Mouse (Mus musculus): ENCODE data around the gene Ccr3. TPM values are rescaled to one million over a fixed set of nuclear protein-coding genes. Genes with fewer than 3 reads are reported as not detected.

The Ccr3 gene
- total RNA-seq, 1 experiment = not detected

DNA sequence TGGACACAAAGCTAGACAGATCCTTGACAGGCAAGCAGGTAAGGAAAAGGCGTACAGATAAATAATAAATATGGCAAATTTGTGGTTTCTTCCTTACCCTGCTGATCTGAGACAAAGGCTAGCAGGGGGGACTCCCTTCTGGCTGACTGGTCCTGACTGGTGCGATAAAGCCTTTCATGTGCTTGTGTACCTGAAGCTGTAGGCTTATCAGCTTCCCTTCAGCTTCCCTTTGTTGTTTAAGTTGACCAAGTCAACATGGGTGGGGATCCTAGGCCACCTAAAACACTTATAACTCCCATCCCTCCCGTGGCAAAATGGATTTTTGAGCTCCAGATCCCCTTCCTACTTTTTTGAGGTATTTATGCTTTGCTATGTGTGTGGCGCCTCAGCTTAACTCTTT is 39.9 kb upstream of the Ccr3 start:
- H3K9ac ChIP-seq (ENCODE audit: insufficient read depth, low read depth, low read length, poor library complexity, severe bottlenecking) = no peak overlapping the region
- H3K27ac ChIP-seq (ENCODE audit: insufficient read depth, low read depth, low read length, poor library complexity, severe bottlenecking) = no peak overlapping the region
- no peak for DNase-seq (ENCODE audit: low read depth, low spot score)
- in situ Hi-C loops (cut with MboI; ENCODE audit: low sequenced_read_pairs in 2 of 2, unreplicated experiment in 2 of 2) = no loop called here
- no peaks in the 10 kb centered on the region for H3K9me3 ChIP-seq (ENCODE audit: control insufficient read depth, insufficient read depth, low read depth, low read length)
- TF ChIP-seq HCFC1 (IDR thresholded peaks at IDR 0.05; ENCODE audit: borderline replicate concordance, insufficient read depth, low read length) (no peak), MAFK (IDR thresholded peaks at IDR 0.05; ENCODE audit: insufficient read depth, low read depth, low read length) (no peak), CHD2 (IDR thresholded peaks at IDR 0.05; ENCODE audit: low read depth, low read length) (no peak), ZNF384 (IDR thresholded peaks at IDR 0.05; ENCODE audit: low read depth, low read length) (no peak), ZC3H11A (IDR thresholded peaks at IDR 0.05; ENCODE audit: borderline replicate concordance, low read depth, low read length) (no peak)
- no peak overlapping the region for H3K4me3 ChIP-seq (ENCODE audit: insufficient read depth in 1 of 2, low read depth in 1 of 2, low read length in 2 of 2, poor library complexity in 1 of 2, severe bottlenecking in 1 of 2)
- no peaks in the 10 kb centered on the region for H3K4me1 ChIP-seq (ENCODE audit: control insufficient read depth in 2 of 2, insufficient read depth in 2 of 2, low read length in 2 of 2, poor library complexity in 1 of 2)
- no peaks in the 10 kb centered on the region for H3K36me3 ChIP-seq (ENCODE audit: control insufficient read depth, insufficient read depth, low read length, poor library complexity, severe bottlenecking)

DNA sequence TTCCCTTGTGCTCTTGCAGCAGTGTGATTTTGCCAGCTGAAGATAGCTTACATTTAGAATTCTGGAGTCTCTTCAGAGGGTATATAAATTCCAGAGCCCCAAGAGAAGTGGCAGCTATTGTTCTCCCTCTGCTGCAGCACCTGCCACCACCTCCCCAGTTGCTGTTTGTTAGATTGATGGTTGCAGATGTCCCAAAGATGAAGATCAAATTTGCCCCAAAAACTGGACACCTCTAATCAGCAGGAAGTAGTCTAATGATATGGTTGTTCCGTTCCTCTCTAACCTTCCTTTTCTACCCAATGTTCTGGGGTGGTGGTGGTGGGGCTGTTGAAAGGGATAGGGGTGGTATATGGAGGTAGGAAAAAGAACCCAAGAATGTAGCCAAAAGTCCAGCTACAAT is 39.1 kb upstream of the Ccr3 start:
- H3K9me3 ChIP-seq (ENCODE audit: control insufficient read depth, insufficient read depth, low read depth, low read length) = no peaks in the 10 kb centered on the region
- H3K4me1 ChIP-seq (ENCODE audit: control insufficient read depth in 2 of 2, insufficient read depth in 2 of 2, low read length in 2 of 2, poor library complexity in 1 of 2) = no peaks in the 10 kb centered on the region
- DNase-seq (ENCODE audit: low read depth, low spot score) = no peak
- H3K36me3 ChIP-seq (ENCODE audit: control insufficient read depth, insufficient read depth, low read length, poor library complexity, severe bottlenecking) = no peaks in the 10 kb centered on the region
- in situ Hi-C loops (cut with MboI; ENCODE audit: low sequenced_read_pairs in 2 of 2, unreplicated experiment in 2 of 2) = no loop called here
- no peak overlapping the region for H3K27ac ChIP-seq (ENCODE audit: insufficient read depth, low read depth, low read length, poor library complexity, severe bottlenecking)
- H3K4me3 ChIP-seq (ENCODE audit: insufficient read depth in 1 of 2, low read depth in 1 of 2, low read length in 2 of 2, poor library complexity in 1 of 2, severe bottlenecking in 1 of 2) = no peak overlapping the region
- no peak overlapping the region for H3K9ac ChIP-seq (ENCODE audit: insufficient read depth, low read depth, low read length, poor library complexity, severe bottlenecking)
- TF ChIP-seq ZNF384 (IDR thresholded peaks at IDR 0.05; ENCODE audit: low read depth, low read length) = no peak
- no peak for TF ChIP-seq ZC3H11A (IDR thresholded peaks at IDR 0.05; ENCODE audit: borderline replicate concordance, low read depth, low read length)
- no peak for TF ChIP-seq CHD2 (IDR thresholded peaks at IDR 0.05; ENCODE audit: low read depth, low read length)
- no peak for TF ChIP-seq HCFC1 (IDR thresholded peaks at IDR 0.05; ENCODE audit: borderline replicate concordance, insufficient read depth, low read length)
- no peak for TF ChIP-seq MAFK (IDR thresholded peaks at IDR 0.05; ENCODE audit: insufficient read depth, low read depth, low read length)

DNA sequence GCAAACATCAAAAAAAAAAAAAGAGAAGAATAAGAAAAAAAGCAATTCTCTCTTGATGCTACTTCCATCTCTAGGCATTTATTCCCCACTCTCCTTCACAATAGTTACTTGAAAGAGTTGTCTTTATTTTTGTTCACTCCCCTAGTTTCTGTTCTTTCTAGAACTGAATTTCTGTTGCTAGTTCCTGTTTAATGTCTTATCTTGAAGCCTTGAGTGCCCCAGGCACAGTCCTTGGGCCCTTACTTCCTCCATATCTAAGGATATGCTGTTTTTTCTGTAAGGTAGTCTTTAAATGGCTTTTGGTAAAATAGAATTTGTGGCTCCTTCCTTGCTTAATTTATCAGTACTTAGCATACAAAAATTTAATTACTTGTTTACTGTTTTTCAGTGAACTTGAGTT is 36.8 kb upstream of the Ccr3 start:
- no peaks in the 10 kb centered on the region for H3K9me3 ChIP-seq (ENCODE audit: control insufficient read depth, insufficient read depth, low read depth, low read length)
- H3K36me3 ChIP-seq (ENCODE audit: control insufficient read depth, insufficient read depth, low read length, poor library complexity, severe bottlenecking) = no peaks in the 10 kb centered on the region
- H3K4me1 ChIP-seq (ENCODE audit: control insufficient read depth in 2 of 2, insufficient read depth in 2 of 2, low read length in 2 of 2, poor library complexity in 1 of 2) = no peaks in the 10 kb centered on the region
- DNase-seq (ENCODE audit: low read depth, low spot score) = no peak
- in situ Hi-C loops (cut with MboI; ENCODE audit: low sequenced_read_pairs in 2 of 2, unreplicated experiment in 2 of 2) = no loop called here
- no peak overlapping the region for H3K4me3 ChIP-seq (ENCODE audit: insufficient read depth in 1 of 2, low read depth in 1 of 2, low read length in 2 of 2, poor library complexity in 1 of 2, severe bottlenecking in 1 of 2)
- no peak overlapping the region for H3K27ac ChIP-seq (ENCODE audit: insufficient read depth, low read depth, low read length, poor library complexity, severe bottlenecking)
- H3K9ac ChIP-seq (ENCODE audit: insufficient read depth, low read depth, low read length, poor library complexity, severe bottlenecking) = no peak overlapping the region
- TF ChIP-seq ZNF384 (IDR thresholded peaks at IDR 0.05; ENCODE audit: low read depth, low read length) (no peak), CHD2 (IDR thresholded peaks at IDR 0.05; ENCODE audit: low read depth, low read length) (no peak), MAFK (IDR thresholded peaks at IDR 0.05; ENCODE audit: insufficient read depth, low read depth, low read length) (no peak), HCFC1 (IDR thresholded peaks at IDR 0.05; ENCODE audit: borderline replicate concordance, insufficient read depth, low read length) (no peak), ZC3H11A (IDR thresholded peaks at IDR 0.05; ENCODE audit: borderline replicate concordance, low read depth, low read length) (no peak)

DNA sequence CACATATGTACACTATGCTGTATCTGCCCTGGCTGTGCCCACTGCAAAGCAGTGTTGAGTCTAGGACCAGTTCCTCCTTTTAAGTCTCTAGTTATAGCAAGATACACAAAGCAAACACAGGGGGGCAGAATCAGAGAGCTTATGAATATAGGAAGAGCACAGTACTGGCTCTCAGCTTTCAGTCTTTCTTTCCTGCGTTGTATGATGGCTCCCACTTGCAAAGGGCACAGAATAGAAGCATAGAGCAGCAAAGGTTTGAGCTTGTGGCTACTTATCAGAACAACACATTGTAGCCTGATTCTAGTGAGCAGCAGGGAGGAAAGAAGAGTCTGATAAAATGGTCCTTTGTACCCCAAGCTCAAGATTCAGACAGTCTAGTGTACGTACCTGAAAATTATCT is 35.6 kb upstream of the Ccr3 start:
- Histone ChIP-seq H3K9me3 (ENCODE audit: control insufficient read depth, insufficient read depth, low read depth, low read length) (no peaks in the 10 kb centered on the region), H3K9ac (ENCODE audit: insufficient read depth, low read depth, low read length, poor library complexity, severe bottlenecking) (no peak overlapping the region), H3K27ac (ENCODE audit: insufficient read depth, low read depth, low read length, poor library complexity, severe bottlenecking) (no peak overlapping the region), H3K4me3 (ENCODE audit: insufficient read depth in 1 of 2, low read depth in 1 of 2, low read length in 2 of 2, poor library complexity in 1 of 2, severe bottlenecking in 1 of 2) (no peak overlapping the region), H3K36me3 (ENCODE audit: control insufficient read depth, insufficient read depth, low read length, poor library complexity, severe bottlenecking) (no peaks in the 10 kb centered on the region), H3K4me1 (ENCODE audit: control insufficient read depth in 2 of 2, insufficient read depth in 2 of 2, low read length in 2 of 2, poor library complexity in 1 of 2) (no peaks in the 10 kb centered on the region)
- TF ChIP-seq ZNF384 (IDR thresholded peaks at IDR 0.05; ENCODE audit: low read depth, low read length) (no peak), ZC3H11A (IDR thresholded peaks at IDR 0.05; ENCODE audit: borderline replicate concordance, low read depth, low read length) (no peak), HCFC1 (IDR thresholded peaks at IDR 0.05; ENCODE audit: borderline replicate concordance, insufficient read depth, low read length) (no peak), MAFK (IDR thresholded peaks at IDR 0.05; ENCODE audit: insufficient read depth, low read depth, low read length) (no peak), CHD2 (IDR thresholded peaks at IDR 0.05; ENCODE audit: low read depth, low read length) (no peak)
- DNase-seq (ENCODE audit: low read depth, low spot score) = no peak
- in situ Hi-C loops (cut with MboI; ENCODE audit: low sequenced_read_pairs in 2 of 2, unreplicated experiment in 2 of 2) = no loop called here

DNA sequence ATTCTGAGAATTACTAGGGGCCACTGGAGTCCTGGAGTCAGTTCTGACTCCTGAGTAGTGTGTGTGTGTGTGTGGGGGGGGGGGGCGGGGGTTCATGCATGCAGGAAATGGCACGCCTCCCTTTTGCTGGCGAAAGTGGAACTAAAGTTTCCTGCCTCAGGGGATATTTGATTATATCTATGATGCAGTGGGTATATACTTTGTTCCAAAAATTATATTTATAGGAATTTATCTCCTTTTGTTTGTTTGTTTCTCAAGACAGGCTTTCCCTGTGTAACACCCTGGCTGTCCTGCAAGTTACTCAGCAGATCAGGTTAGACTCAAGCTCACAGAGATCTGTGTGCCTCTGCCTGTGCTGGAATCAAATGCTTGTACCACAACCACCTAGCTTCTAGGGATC is 32.1 kb upstream of the Ccr3 start:
- no peak overlapping the region for H3K27ac ChIP-seq (ENCODE audit: insufficient read depth, low read depth, low read length, poor library complexity, severe bottlenecking)
- no peak for DNase-seq (ENCODE audit: low read depth, low spot score)
- no peak overlapping the region for H3K9ac ChIP-seq (ENCODE audit: insufficient read depth, low read depth, low read length, poor library complexity, severe bottlenecking)
- H3K36me3 ChIP-seq (ENCODE audit: control insufficient read depth, insufficient read depth, low read length, poor library complexity, severe bottlenecking) = no peaks in the 10 kb centered on the region
- H3K4me1 ChIP-seq (ENCODE audit: control insufficient read depth in 2 of 2, insufficient read depth in 2 of 2, low read length in 2 of 2, poor library complexity in 1 of 2) = no peaks in the 10 kb centered on the region
- no peaks in the 10 kb centered on the region for H3K9me3 ChIP-seq (ENCODE audit: control insufficient read depth, insufficient read depth, low read depth, low read length)
- in situ Hi-C loops (cut with MboI; ENCODE audit: low sequenced_read_pairs in 2 of 2, unreplicated experiment in 2 of 2) = no loop called here
- no peak overlapping the region for H3K4me3 ChIP-seq (ENCODE audit: insufficient read depth in 1 of 2, low read depth in 1 of 2, low read length in 2 of 2, poor library complexity in 1 of 2, severe bottlenecking in 1 of 2)
- TF ChIP-seq CHD2 (IDR thresholded peaks at IDR 0.05; ENCODE audit: low read depth, low read length) = no peak
- no peak for TF ChIP-seq MAFK (IDR thresholded peaks at IDR 0.05; ENCODE audit: insufficient read depth, low read depth, low read length)
- TF ChIP-seq ZNF384 (IDR thresholded peaks at IDR 0.05; ENCODE audit: low read depth, low read length) = no peak
- TF ChIP-seq HCFC1 (IDR thresholded peaks at IDR 0.05; ENCODE audit: borderline replicate concordance, insufficient read depth, low read length) = no peak
- no peak for TF ChIP-seq ZC3H11A (IDR thresholded peaks at IDR 0.05; ENCODE audit: borderline replicate concordance, low read depth, low read length)

Data from ES-E14 (cell line).